Mouse (Mus musculus): ENCODE measurements around the gene Apba1. TPM values are rescaled to one million over a fixed set of nuclear protein-coding genes. Genes with fewer than 3 reads are reported as not detected.

Apba1 gene
- polyA plus RNA-seq, 1 experiment, result 1.7 TPM

DNA sequence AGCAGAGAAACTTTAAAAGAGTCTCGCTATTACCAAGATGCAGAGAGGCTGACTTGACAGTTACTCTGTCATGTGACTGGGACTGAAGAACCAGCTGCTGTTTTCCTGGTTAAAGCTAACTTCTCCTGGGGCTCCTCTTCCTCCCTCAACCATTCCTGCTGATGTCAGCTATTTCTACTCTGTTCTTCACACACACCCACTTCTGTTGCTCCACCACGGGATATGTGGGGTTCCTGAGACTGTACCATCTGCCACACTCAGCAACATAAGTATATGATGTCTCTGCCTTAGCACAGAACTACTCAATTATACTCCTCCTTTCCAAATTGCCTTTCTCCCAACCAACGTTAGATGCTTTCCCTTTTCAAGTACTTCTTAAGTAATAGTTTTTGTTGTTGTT is 221.9 kb downstream of the Apba1 start:
- WGBS, result 65% methylated on average over 3 of the region's 3 CpGs
- no peaks in the 10 kb centered on the region for H3K4me1 ChIP-seq (ENCODE audit: control insufficient read depth, insufficient read depth, low read length)
- no peak overlapping the region for H3K27ac ChIP-seq (ENCODE audit: control insufficient read depth, insufficient read depth, low read depth, low read length, poor library complexity)
- no peak overlapping the region for H3K4me3 ChIP-seq (replicated peaks; ENCODE audit: control insufficient read depth, low read depth, low read length)
- TF ChIP-seq POLR2A (IDR thresholded peaks at IDR 0.05; ENCODE audit: borderline replicate concordance, control insufficient read depth, low read depth, low read length) (no peak), CTCF (IDR thresholded peaks at IDR 0.05; ENCODE audit: control insufficient read depth, insufficient read depth, low read length) (no peak)

GRCm38 (mm10) chr19:23984186-23984585 is 225.5 kb downstream of the Apba1 start:
- no peak overlapping the region for H3K27ac ChIP-seq (ENCODE audit: control insufficient read depth, insufficient read depth, low read depth, low read length, poor library complexity)
- no peak overlapping the region for H3K4me3 ChIP-seq (replicated peaks; ENCODE audit: control insufficient read depth, low read depth, low read length)
- H3K4me1 ChIP-seq (ENCODE audit: control insufficient read depth, insufficient read depth, low read length), result no peaks in the 10 kb centered on the region
- 82% methylated on average over 6 of the region's 6 CpGs for WGBS
- TF ChIP-seq CTCF (IDR thresholded peaks at IDR 0.05; ENCODE audit: control insufficient read depth, insufficient read depth, low read length), result no peak
- TF ChIP-seq POLR2A (IDR thresholded peaks at IDR 0.05; ENCODE audit: borderline replicate concordance, control insufficient read depth, low read depth, low read length), result no peak

DNA sequence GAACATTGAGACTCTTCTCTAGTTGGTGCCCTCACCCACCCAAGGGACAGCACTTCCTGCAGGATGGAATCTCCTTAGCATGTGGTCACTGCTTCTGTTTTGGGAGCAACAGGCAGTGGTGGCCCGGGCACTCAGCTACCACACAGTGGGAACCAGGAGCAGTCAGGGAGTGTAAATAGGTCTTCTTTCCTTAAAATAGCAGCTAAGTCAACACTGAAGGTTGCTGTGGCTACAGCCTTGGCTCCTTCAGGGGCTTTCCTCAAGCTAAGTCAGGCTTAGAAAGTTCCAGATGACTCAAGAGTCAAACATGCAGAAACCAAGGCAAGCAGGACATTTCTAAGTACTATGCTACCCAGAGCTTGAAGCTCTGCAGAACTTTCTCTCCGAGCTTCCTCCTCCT is 228.6 kb downstream of the Apba1 start:
- H3K27ac ChIP-seq (ENCODE audit: control insufficient read depth, insufficient read depth, low read depth, low read length, poor library complexity), result no peak overlapping the region
- H3K4me1 ChIP-seq (ENCODE audit: control insufficient read depth, insufficient read depth, low read length), result no peaks in the 10 kb centered on the region
- TF ChIP-seq POLR2A (IDR thresholded peaks at IDR 0.05; ENCODE audit: borderline replicate concordance, control insufficient read depth, low read depth, low read length), result no peak
- no peak for TF ChIP-seq CTCF (IDR thresholded peaks at IDR 0.05; ENCODE audit: control insufficient read depth, insufficient read depth, low read length)
- WGBS, result 43% methylated on average over 2 of the region's 2 CpGs
- no peak overlapping the region for H3K4me3 ChIP-seq (replicated peaks; ENCODE audit: control insufficient read depth, low read depth, low read length)

GRCm38 (mm10) chr19:23988166-23988565 is 229.5 kb downstream of the Apba1 start:
- H3K4me3 ChIP-seq (replicated peaks; ENCODE audit: control insufficient read depth, low read depth, low read length), result no peak overlapping the region
- H3K4me1 ChIP-seq (ENCODE audit: control insufficient read depth, insufficient read depth, low read length), result no peaks in the 10 kb centered on the region
- no peak overlapping the region for H3K27ac ChIP-seq (ENCODE audit: control insufficient read depth, insufficient read depth, low read depth, low read length, poor library complexity)
- WGBS, result 79% methylated on average over 4 of the region's 4 CpGs
- TF ChIP-seq CTCF (IDR thresholded peaks at IDR 0.05; ENCODE audit: control insufficient read depth, insufficient read depth, low read length) (no peak), POLR2A (IDR thresholded peaks at IDR 0.05; ENCODE audit: borderline replicate concordance, control insufficient read depth, low read depth, low read length) (no peak)

- Histone ChIP-seq H3K27ac (ENCODE audit: control insufficient read depth, insufficient read depth, low read depth, low read length, poor library complexity) (no peak overlapping the region), H3K4me3 (replicated peaks; ENCODE audit: control insufficient read depth, low read depth, low read length) (no peak overlapping the region), H3K4me1 (ENCODE audit: control insufficient read depth, insufficient read depth, low read length) (no peaks in the 10 kb centered on the region)
- TF ChIP-seq POLR2A (IDR thresholded peaks at IDR 0.05; ENCODE audit: borderline replicate concordance, control insufficient read depth, low read depth, low read length) (no peak), CTCF (IDR thresholded peaks at IDR 0.05; ENCODE audit: control insufficient read depth, insufficient read depth, low read length) (no peak)
- WGBS, result 88% methylated on average over 10 of the region's 10 CpGs
Observed at GRCm38 (mm10) chr19:23995766-23996399, 237.2 kb downstream of the Apba1 start.

Other genes starting within 250 kb of the Apba1 start
- gene 1700028P14Rik, start 106.1 kb upstream of the Apba1 start, polyA plus RNA-seq (2011; ENCODE audit: insufficient read depth, insufficient read length, low replicate concordance, missing spikeins), result not detected in 2 replicates
- 4.0 and 7.4 TPM in 2 replicates for gene Ptar1, start 71.5 kb upstream of the Apba1 start, polyA plus RNA-seq (2011; ENCODE audit: insufficient read depth, insufficient read length, low replicate concordance, missing spikeins)

Measured in bone marrow, adult 2 months (tissue).